Mouse (Mus musculus) heart, postnatal 4 days (tissue): ENCODE measurements around the gene Itgb2. TPM values are rescaled to one million over a fixed set of nuclear protein-coding genes. Genes with fewer than 3 reads are reported as not detected.
A peak's percentile ranks its signal among the peaks of the same experiment; 100 is the strongest.

Experiments used
- DNase-seq: peaks from one replicate; pipeline ENCODE4 v3.0.0; 2021
- total RNA-seq, 2 experiments: library from RNA; stranded (reverse); gene quantifications; 2 replicates each; pipeline ENCODE4 v1.2.3; 2021

Itgb2 gene
- total RNA-seq, 2 experiments from 2014 or later: 2.0 to 2.5 TPM

DNA sequence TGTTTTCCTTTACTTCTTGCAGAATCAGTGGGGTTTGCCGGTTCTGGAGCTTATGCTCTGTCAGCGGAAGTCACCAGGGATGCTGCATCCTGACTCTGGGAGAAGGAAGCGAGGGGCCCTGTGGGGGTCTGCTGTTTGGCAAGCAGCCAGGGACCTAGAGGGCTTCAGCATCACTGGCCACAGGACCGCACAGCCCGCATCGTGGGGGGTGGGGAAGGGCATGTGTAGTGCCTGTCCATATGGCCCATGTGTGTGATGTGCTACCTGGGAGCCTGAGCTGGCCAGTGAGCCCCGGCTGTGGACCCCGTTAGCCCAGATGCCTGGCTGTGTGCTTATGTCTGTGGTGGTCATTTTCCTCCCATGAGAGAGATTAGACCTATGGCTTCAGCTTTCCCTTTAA is 59.7 kb downstream of the Itgb2 start:
- DNase-seq: no peak

DNA sequence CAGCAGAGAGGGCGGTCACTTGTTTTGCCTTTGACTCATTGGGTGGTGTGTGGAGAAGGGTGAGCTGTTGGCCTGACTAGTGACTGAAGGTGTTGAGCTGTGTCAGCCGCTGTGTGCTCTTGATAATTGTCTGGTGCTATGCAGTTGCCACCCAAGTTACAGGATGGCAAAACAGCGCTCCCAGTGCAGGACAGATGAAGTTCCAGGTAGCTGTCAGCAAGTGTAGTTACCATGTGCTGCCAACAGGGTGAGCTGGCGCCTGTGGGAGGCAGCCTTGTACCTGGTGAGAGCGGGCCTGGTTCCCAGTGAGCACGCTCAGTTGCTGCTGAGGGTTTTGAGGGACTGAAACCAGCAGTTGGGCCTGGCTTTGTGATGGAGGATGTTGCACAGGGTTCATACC is 60.8 kb downstream of the Itgb2 start:
- DNase-seq: peak; percentile 69

GRCm38 (mm10) chr10:77591546-77591945 is 61.5 kb downstream of the Itgb2 start:
- DNase-seq: no peak

- no peak for DNase-seq
Measured at GRCm38 (mm10) chr10:77596060-77596459, 66.0 kb downstream of the Itgb2 start.

- no peak for DNase-seq
Measured at GRCm38 (mm10) chr10:77603021-77603420, 73.0 kb downstream of the Itgb2 start.

DNA sequence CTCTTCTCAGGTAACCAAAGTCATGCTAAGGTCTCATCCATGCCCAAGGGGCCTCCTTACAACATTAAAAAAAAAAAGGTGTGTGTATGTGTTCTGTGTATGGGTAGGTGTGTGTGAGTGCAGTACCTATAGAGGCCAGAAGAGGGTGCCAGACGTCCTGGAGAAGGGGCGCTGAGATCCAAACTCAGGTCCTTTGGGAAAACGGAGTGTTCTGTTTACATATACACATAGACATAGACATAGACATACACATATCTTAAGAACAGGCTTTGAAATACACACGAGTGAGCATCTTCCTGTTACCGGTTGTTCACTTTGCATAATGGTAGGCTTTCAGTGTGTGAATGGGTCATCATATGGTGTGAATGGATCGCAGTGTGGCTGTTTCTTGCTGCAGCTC is 74.1 kb downstream of the Itgb2 start:
- DNase-seq: no peak

DNA sequence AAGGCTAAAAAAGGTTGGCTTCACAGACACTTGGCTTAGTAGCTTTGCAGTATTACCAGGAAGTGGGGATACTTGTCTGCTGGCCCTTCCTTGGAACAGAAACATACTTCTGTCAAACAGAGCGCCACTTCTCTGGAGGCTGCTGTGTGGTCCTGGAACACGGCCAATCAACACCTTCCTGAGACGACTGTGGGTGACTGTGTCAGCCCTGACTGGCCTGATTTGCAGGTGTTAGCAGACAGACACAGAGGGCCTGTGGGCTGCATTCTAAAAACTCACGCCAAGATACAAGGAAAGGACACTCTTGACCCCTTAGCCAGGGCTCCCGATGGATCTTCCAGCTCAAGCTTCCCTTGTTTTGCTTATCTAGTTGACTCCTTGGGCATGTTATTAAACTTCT is 74.9 kb downstream of the Itgb2 start:
- DNase-seq: no peak

GRCm38 (mm10) chr10:77605368-77605767 is 75.3 kb downstream of the Itgb2 start:
- peak; percentile 38 for DNase-seq

GRCm38 (mm10) chr10:77605908-77606826 is 76.1 kb downstream of the Itgb2 start, which contains the start of the genes Sumo3 and Gm49325:
Gene Sumo3, plus strand, starts transcription at chr10:77606097.
Gene Gm49325, plus strand, starts transcription at chr10:77606197.
- DNase-seq: peak; percentile 99

DNA sequence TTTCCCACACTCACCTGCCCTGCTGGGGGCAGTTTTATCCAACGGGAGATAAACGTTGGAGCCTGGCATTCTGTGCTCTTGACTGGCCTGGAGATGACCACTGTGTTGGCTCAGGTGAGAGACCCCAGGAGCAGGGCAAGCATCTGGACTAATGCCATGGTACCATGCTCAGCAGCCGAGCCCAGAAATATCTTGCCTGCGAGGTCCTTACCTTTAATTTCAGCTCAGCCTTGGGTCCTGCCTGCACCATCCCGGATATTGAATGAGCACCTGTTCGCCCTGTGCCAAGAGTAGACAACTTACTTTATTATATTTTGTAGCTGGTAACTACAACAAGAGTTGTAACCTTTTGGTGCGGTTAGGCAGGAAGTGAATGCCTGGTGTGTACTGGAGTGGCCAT is 76.8 kb downstream of the Itgb2 start:
- DNase-seq: no peak

GRCm38 (mm10) chr10:77607441-77607840 is 77.4 kb downstream of the Itgb2 start:
- DNase-seq: no peak

- no peak for DNase-seq
Measured at GRCm38 (mm10) chr10:77608589-77608988, 78.5 kb downstream of the Itgb2 start.

DNA sequence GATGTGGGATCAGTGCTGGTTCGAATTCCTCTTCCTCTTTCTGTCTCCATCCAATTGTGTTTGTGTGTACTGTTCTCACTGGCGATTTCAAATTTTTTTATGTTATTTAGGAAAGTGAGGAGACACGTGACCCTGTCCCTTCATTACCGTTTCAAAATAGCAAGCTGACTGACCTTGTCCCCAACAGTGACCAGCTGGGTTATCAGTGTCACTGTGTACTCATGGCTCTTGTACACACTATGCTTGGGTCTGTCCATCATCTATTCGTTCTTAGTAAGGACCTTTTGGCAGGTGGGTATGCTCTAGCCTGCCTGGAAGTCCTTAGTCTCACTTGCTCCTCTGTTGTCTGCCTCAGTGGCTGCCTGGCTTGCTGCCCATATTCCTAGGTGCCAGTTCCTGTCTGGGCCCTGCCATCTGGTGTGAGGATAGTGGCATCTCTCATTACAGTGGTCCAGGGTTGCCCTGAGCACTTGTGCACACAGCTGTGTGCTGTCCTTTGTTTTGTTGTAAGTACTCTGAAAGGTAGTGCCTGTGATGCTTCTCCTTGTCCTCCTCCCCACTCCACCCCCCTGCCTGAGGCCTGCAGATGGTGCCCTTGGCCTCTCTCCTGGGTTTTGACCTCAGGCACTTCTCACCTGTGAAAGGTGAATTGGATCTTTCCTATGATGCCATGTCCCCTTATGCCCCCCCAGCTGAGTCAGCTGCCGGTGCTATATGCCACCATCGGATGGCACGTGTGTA is 80.3 kb downstream of the Itgb2 start:
- DNase-seq: no peak

GRCm38 (mm10) chr10:77613409-77613808 is 83.4 kb downstream of the Itgb2 start:
- peak; percentile 58 for DNase-seq

Other genes starting within 250 kb of the Itgb2 start
- 10 to 100 TPM; 20.9 to 23.3 TPM for gene Adarb1, start 112.0 kb upstream of the Itgb2 start, total RNA-seq
- gene Fam207a, start 14.5 kb upstream of the Itgb2 start, total RNA-seq: 10 to 100 TPM; 12.6 to 13.2 TPM
- gene Pttg1ip, start 51.5 kb downstream of the Itgb2 start, total RNA-seq: 100 to 1,000 TPM; 113 to 119 TPM
- 10 to 100 TPM; 90.9 to 97.9 TPM for gene Sumo3, start 75.8 kb downstream of the Itgb2 start, total RNA-seq
- gene Gm49325, start 75.9 kb downstream of the Itgb2 start, total RNA-seq: 10 to 100 TPM; 15.9 to 20.8 TPM
- 10 to 100 TPM; 56.1 to 63.8 TPM for gene Ube2g2, start 92.0 kb downstream of the Itgb2 start, total RNA-seq
- gene Tspear, start 156.3 kb downstream of the Itgb2 start, total RNA-seq: not detected
- not detected for gene Gm19402, start 160.5 kb downstream of the Itgb2 start, total RNA-seq
- not detected for gene Gm9508, start 167.0 kb downstream of the Itgb2 start, total RNA-seq
- gene Gm10272, start 176.4 kb downstream of the Itgb2 start, total RNA-seq: not detected
- gene Gm10024, start 181.2 kb downstream of the Itgb2 start, total RNA-seq: not detected
- gene Gm10142, start 185.6 kb downstream of the Itgb2 start, total RNA-seq: not detected
- gene Krtap12-1, start 190.3 kb downstream of the Itgb2 start, total RNA-seq: not detected
- gene Gm10100, start 196.2 kb downstream of the Itgb2 start, total RNA-seq: not detected
- gene Gm18596, start 212.4 kb downstream of the Itgb2 start, total RNA-seq: not detected
- not detected for gene Gm9736, start 221.1 kb downstream of the Itgb2 start, total RNA-seq
- gene Gm3233, start 229.4 kb downstream of the Itgb2 start, total RNA-seq: not detected
- not detected for gene Gm3238, start 241.1 kb downstream of the Itgb2 start, total RNA-seq
- not detected for gene Gm7138, start 246.7 kb downstream of the Itgb2 start, total RNA-seq